8 mouse cellular contexts compared by ENCODE assay signal in genomic region chr5:140771612-140772011, GRCm38 (mm10). TPM values are rescaled to one million over a fixed set of nuclear protein-coding genes. Genes with fewer than 3 reads are reported as not detected.
DNase-seq lines count a peak whose midpoint lies in the region; ATAC-seq and TF ChIP-seq lines count a peak whose summit lies in the region.

No protein-coding gene starts in this region.

- peak overlapping the region; percentile 59; the same call in 1 of the 2 replicates for H3K27ac ChIP-seq in kidney, adult 2 months (ENCODE audit: insufficient read depth, low read depth, low read length)
- peak overlapping the region; percentile 67 for H3K27ac ChIP-seq in heart, postnatal 0 days (ENCODE audit: low read depth)
- H3K27ac ChIP-seq in macrophage, result peak overlapping the region; percentile 100

- intact Hi-C loops in gastrocnemius, postnatal 14 days (cut with DNase I; ENCODE audit: low total_unique reads), result no loop called here

- ATAC-seq in activated CD4-positive, CD25-positive, alpha-beta regulatory T cell, adult 4 months, result peak; percentile 70
- no peak for ATAC-seq in heart, postnatal 0 days (ENCODE audit: insufficient read depth, low read depth)

- DNase-seq in kidney, adult 2 months, result no peak
- no peak for DNase-seq in kidney, postnatal 25 days
- no peak for DNase-seq in heart, postnatal 0 days (ENCODE audit: low spot score)
- DNase-seq in cerebellum, postnatal 25 days, result no peak
- DNase-seq in cerebellum, postnatal 14 days, result no peak
- no peak for DNase-seq in gastrocnemius, postnatal 14 days

- WGBS in kidney, adult 2 months, result 41% methylated on average over 6 of the region's 6 CpGs
- 50% methylated on average over 6 of the region's 6 CpGs for WGBS in heart, postnatal 0 days
- 14% methylated on average over 5 of the region's 6 CpGs for WGBS in macrophage (ENCODE audit: missing documents)

- H3K9me3 ChIP-seq in heart, postnatal 0 days (replicated peaks; ENCODE audit: control insufficient read depth, low read length), result no peaks in the 10 kb centered on the region

- TF ChIP-seq POLR2A in kidney, adult 2 months (IDR thresholded peaks at IDR 0.05; ENCODE audit: low read depth, low read length), result no peak

- no peak overlapping the region for H3K4me3 ChIP-seq in kidney, adult 2 months (ENCODE audit: insufficient read depth, low read depth, low read length)
- H3K4me3 ChIP-seq in heart, postnatal 0 days (ENCODE audit: low read depth, low read length), result no peak overlapping the region
- no peak overlapping the region for H3K4me3 ChIP-seq in macrophage (ENCODE audit: inconsistent target)

- H3K4me1 ChIP-seq in kidney, adult 2 months (ENCODE audit: control insufficient read depth, insufficient read depth, low read length), result peaks cover 18% of the 10 kb centered on the region
- H3K4me1 ChIP-seq in heart, postnatal 0 days (ENCODE audit: control insufficient read depth, insufficient read depth), result peaks cover 45% of the 10 kb centered on the region

- no peak for TF ChIP-seq EP300 in heart, postnatal 0 days (IDR thresholded peaks at IDR 0.05; ENCODE audit: low read depth)

- no peak overlapping the region for H3K4me2 ChIP-seq in heart, postnatal 0 days (ENCODE audit: low read depth, low read length)

- no peaks in the 10 kb centered on the region for H3K36me3 ChIP-seq in kidney, adult 2 months (ENCODE audit: control insufficient read depth, insufficient read depth, low read length)
- no peaks in the 10 kb centered on the region; the same call in 1 of the 2 replicates for H3K36me3 ChIP-seq in heart, postnatal 0 days (replicated peaks; ENCODE audit: control insufficient read depth, insufficient read depth, low read length)
- H3K36me3 ChIP-seq in macrophage (ENCODE audit: inconsistent target), result peaks cover under 1% of the 10 kb centered on the region; the same call in 1 of the 2 replicates

- H3K9ac ChIP-seq in heart, postnatal 0 days (replicated peaks; ENCODE audit: low read depth, low read length), result no peak overlapping the region

- H3K27me3 ChIP-seq in kidney, adult 2 months (replicated peaks; ENCODE audit: control insufficient read depth, insufficient read depth, low read length), result no peaks in the 10 kb centered on the region
- H3K27me3 ChIP-seq in heart, postnatal 0 days (ENCODE audit: control insufficient read depth, insufficient read depth, low read length), result no peaks in the 10 kb centered on the region

- H3K79me2 ChIP-seq in macrophage (ENCODE audit: inconsistent target), result peaks cover 100% of the 10 kb centered on the region

- TF ChIP-seq CTCF in kidney, adult 2 months (conservative IDR thresholded peaks at IDR 0.05; ENCODE audit: insufficient read depth, insufficient read length, low read depth, low read length), result no peak
- no peak for TF ChIP-seq CTCF in heart, postnatal 0 days (IDR thresholded peaks at IDR 0.05; ENCODE audit: low read depth)

RNA-seq across cellular contexts. Expression of gene Amz1, which starts 47.7 kb away (rescaled TPM):
- polyA plus RNA-seq in kidney, adult 2 months (2012; rRNA removed), result 3.9 and 4.5 TPM in 2 replicates
- polyA plus RNA-seq in activated CD4-positive, CD25-positive, alpha-beta regulatory T cell, adult 4 months (2017; shearing (Covaris generic)), result under 1 TPM in 1 of 2 experiments, not detected in 1; 0.17 TPM
- 0.08 and 0.15 TPM in 2 replicates for total RNA-seq in heart, postnatal 0 days (2014; rRNA removed; ENCODE audit: low replicate concordance)
- polyA plus RNA-seq in heart, postnatal 0 days (2015; fragmentation: Nextera tagmentation; extraction: Ambion mirVana), result 0.81 and 0.94 TPM in 2 replicates
- total RNA-seq in macrophage (2018; cell fraction: chromatin; rRNA removed), result 100 to 1,000 TPM in 3 of 26 experiments, 10 to 100 TPM in 18, 1 to 10 TPM in 5; 7.1 to 116 (median 24.0) TPM
- 10 to 100 TPM in 13 of 26 experiments, 1 to 10 TPM in 13; 2.6 to 36.5 (median 11.7) TPM for total RNA-seq in macrophage (2018; cell fraction: cytosol; rRNA removed)
- total RNA-seq in macrophage (2018; cell fraction: nucleus; rRNA removed), result 100 to 1,000 TPM in 2 of 26 experiments, 10 to 100 TPM in 18, 1 to 10 TPM in 6; 5.8 to 126 (median 25.2) TPM
- 10.9 to 24.7 TPM (median 13.4 TPM) in 3 replicates for polyA plus RNA-seq in macrophage (2018)
- total RNA-seq in gastrocnemius, postnatal 14 days (2021), result under 1 TPM; 0.24 to 0.43 TPM

RNA-seq across cellular contexts. Expression of gene Gna12, which starts 58.6 kb away (rescaled TPM):
- polyA plus RNA-seq in kidney, adult 2 months (2012; rRNA removed), result 122 and 136 TPM in 2 replicates
- polyA plus RNA-seq in activated CD4-positive, CD25-positive, alpha-beta regulatory T cell, adult 4 months (2017; shearing (Covaris generic)), result 1 to 10 TPM; 3.9 to 4.6 TPM
- total RNA-seq in heart, postnatal 0 days (2014; rRNA removed; ENCODE audit: low replicate concordance), result 132 and 145 TPM in 2 replicates
- 13.4 and 13.9 TPM in 2 replicates for polyA plus RNA-seq in heart, postnatal 0 days (2015; fragmentation: Nextera tagmentation; extraction: Ambion mirVana)
- total RNA-seq in macrophage (2018; cell fraction: chromatin; rRNA removed), result 10 to 100 TPM in 20 of 26 experiments, 1 to 10 TPM in 6; 5.5 to 38.3 (median 15.9) TPM
- 100 to 1,000 TPM in 13 of 26 experiments, 10 to 100 TPM in 13; 58.7 to 194 (median 95.9) TPM for total RNA-seq in macrophage (2018; cell fraction: cytosol; rRNA removed)
- 10 to 100 TPM; 25.6 to 92.0 (median 47.5) TPM for total RNA-seq in macrophage (2018; cell fraction: nucleus; rRNA removed)
- polyA plus RNA-seq in macrophage (2018), result 97.9 to 155 TPM (median 121 TPM) in 3 replicates
- 10 to 100 TPM; 26.6 to 35.0 TPM for total RNA-seq in gastrocnemius, postnatal 14 days (2021)
